Mouse (Mus musculus) spleen, postnatal 36 days (tissue): ENCODE results near the gene Sae1.
"Not testable (repeated sequence)": the region's sequence is repeated elsewhere in the genome, so short reads cannot be mapped to it uniquely, and the experiment has no call there.

Experiments used
- DNase-seq, 2 experiments: peaks; one replicate each; pipeline ENCODE4 v3.0.0; 2022; ENCODE audit warnings: low spot score in 2 of 2, mixed read lengths in 1 of 2

The Sae1 gene

GRCm38 (mm10) chr7:16310521-16311452 is 76.8 kb downstream of the Sae1 start:
- peak in 1 of 2 experiments; percentile 43 for DNase-seq

- peak; percentile 78 to 86 for DNase-seq
These were observed 77.5 kb downstream of the Sae1 start for GRCm38 (mm10) chr7:16310020-16310520.

GRCm38 (mm10) chr7:16309318-16310019 is 78.1 kb downstream of the Sae1 start:
- DNase-seq = peak; percentile 90

- DNase-seq = peak in 1 of 2 experiments; percentile 45
These were observed 78.9 kb downstream of the Sae1 start for GRCm38 (mm10) chr7:16308555-16309317.

- not testable (repeated sequence) for DNase-seq
These were observed 79.5 kb downstream of the Sae1 start, which contains the start of gene Bbc3 for GRCm38 (mm10) chr7:16308093-16308492. TSS of gene Bbc3 (plus strand) at chr7:16308393.

- not testable (repeated sequence) for DNase-seq
These were observed 80.5 kb downstream of the Sae1 start for GRCm38 (mm10) chr7:16307141-16307540.

GRCm38 (mm10) chr7:16299419-16300035 is 88.1 kb downstream of the Sae1 start:
- DNase-seq = peak; percentile 81 to 84

GRCm38 (mm10) chr7:16298927-16299326 is 88.7 kb downstream of the Sae1 start:
- no peak for DNase-seq

- DNase-seq = no peak
These were observed 90.0 kb downstream of the Sae1 start for GRCm38 (mm10) chr7:16297616-16298015.

- peak; percentile 86 to 89 for DNase-seq
These were observed 90.7 kb downstream of the Sae1 start for GRCm38 (mm10) chr7:16296766-16297390.

- DNase-seq = no peak
These were observed 91.5 kb downstream of the Sae1 start for GRCm38 (mm10) chr7:16296146-16296545.

GRCm38 (mm10) chr7:16295321-16295900 is 92.2 kb downstream of the Sae1 start:
- DNase-seq = peak; percentile 83 to 84

- peak; percentile 91 to 93 for DNase-seq
These were observed 92.8 kb downstream of the Sae1 start for GRCm38 (mm10) chr7:16294837-16295236.

GRCm38 (mm10) chr7:16294346-16294745 is 93.3 kb downstream of the Sae1 start:
- DNase-seq = peak in 1 of 2 experiments; percentile 60

- no peak for DNase-seq
These were observed 99.8 kb downstream of the Sae1 start for GRCm38 (mm10) chr7:16287791-16288190.

GRCm38 (mm10) chr7:16287016-16287415 is 100.6 kb downstream of the Sae1 start:
- DNase-seq = no peak

GRCm38 (mm10) chr7:16286026-16286961 is 101.3 kb downstream of the Sae1 start, which contains the start of gene Ccdc9:
TSS of gene Ccdc9 (minus strand) at chr7:16286795.
- peak; percentile 99 for DNase-seq

GRCm38 (mm10) chr7:16285450-16286025 is 102.1 kb downstream of the Sae1 start:
- DNase-seq = peak; percentile 49 to 73

GRCm38 (mm10) chr7:16284904-16285303 is 102.7 kb downstream of the Sae1 start:
- no peak for DNase-seq
